Mouse (Mus musculus) megakaryocyte-erythroid progenitor cell, adult 5-6 weeks (primary cell): ENCODE measurements at regions not wholly inside any gene's neighbourhood (a gene's known extent, or its start where the extent isn't known, plus 50 kb on each side); places are given as distances from the start of the nearest gene placed in this dataset.

Source experiments
- ATAC-seq: replicated peaks from 2 replicates; pipeline ENCODE4 v1.8.0; 2016; ENCODE audit warnings: mild to moderate bottlenecking, inconsistent platforms; ENCODE audit not compliant: severe bottlenecking, poor library complexity, low FRiP score, low TSS enrichment

- ATAC-seq: no peak
These were observed 2557.0 kb upstream of the Gm7489 start for GRCm38 (mm10) chr15:51327702-51328101.

- no peak for ATAC-seq
These were observed 2548.3 kb upstream of the Gm7489 start for GRCm38 (mm10) chr15:51336441-51336840.

- no peak for ATAC-seq
These were observed 2538.4 kb upstream of the Gm7489 start for GRCm38 (mm10) chr15:51346301-51346700.

GRCm38 (mm10) chr15:51363391-51363790 is 2521.3 kb upstream of the Gm7489 start:
- ATAC-seq: no peak

- no peak for ATAC-seq
These were observed 2513.5 kb upstream of the Gm7489 start for GRCm38 (mm10) chr15:51371162-51371561.

GRCm38 (mm10) chr15:51390383-51390782 is 2494.3 kb upstream of the Gm7489 start:
- ATAC-seq: no peak

GRCm38 (mm10) chr15:51391352-51391751 is 2493.4 kb upstream of the Gm7489 start:
- no peak for ATAC-seq

GRCm38 (mm10) chr15:51392449-51393405 is 2492.0 kb upstream of the Gm7489 start:
- ATAC-seq: no peak

- no peak for ATAC-seq
These were observed 2488.7 kb upstream of the Gm7489 start for GRCm38 (mm10) chr15:51395961-51396360.

GRCm38 (mm10) chr15:51403581-51403980 is 2481.1 kb upstream of the Gm7489 start:
- ATAC-seq: no peak

GRCm38 (mm10) chr15:51409791-51410308 is 2474.9 kb upstream of the Gm7489 start:
- no peak for ATAC-seq

GRCm38 (mm10) chr15:51411966-51412365 is 2472.7 kb upstream of the Gm7489 start:
- ATAC-seq: no peak

GRCm38 (mm10) chr15:51442606-51443005 is 2442.1 kb upstream of the Gm7489 start:
- no peak for ATAC-seq

GRCm38 (mm10) chr15:51469895-51470294 is 2414.8 kb upstream of the Gm7489 start:
- ATAC-seq: no peak

GRCm38 (mm10) chr15:51471143-51471542 is 2413.6 kb upstream of the Gm7489 start:
- no peak for ATAC-seq

GRCm38 (mm10) chr15:51472049-51472448 is 2412.7 kb upstream of the Gm7489 start:
- ATAC-seq: no peak

- no peak for ATAC-seq
These were observed 2402.8 kb upstream of the Gm7489 start for GRCm38 (mm10) chr15:51481856-51482255.

- no peak for ATAC-seq
These were observed 2400.5 kb upstream of the Gm7489 start for GRCm38 (mm10) chr15:51484207-51484606.

- no peak for ATAC-seq
These were observed 2399.2 kb upstream of the Gm7489 start for GRCm38 (mm10) chr15:51485554-51485953.

- no peak for ATAC-seq
These were observed 2382.5 kb upstream of the Gm7489 start for GRCm38 (mm10) chr15:51502058-51502741.
